Mouse (Mus musculus): ENCODE measurements at regions not wholly inside any gene's neighbourhood (a gene's known extent, or its start where the extent isn't known, plus 50 kb on each side); places are given as distances from the start of the nearest gene placed in this dataset.

GRCm38 (mm10) chr12:25947107-25947506 is 467.9 kb downstream of the Rnf144a start:
- ATAC-seq (ENCODE audit: low FRiP score), result no peak

GRCm38 (mm10) chr12:25946121-25946520 is 468.9 kb downstream of the Rnf144a start:
- no peaks in the 10 kb centered on the region for H3K27me3 ChIP-seq (replicated peaks)
- no peak overlapping the region for H3K4me2 ChIP-seq
- H3K9me3 ChIP-seq (replicated peaks), result no peaks in the 10 kb centered on the region
- H3K4me1 ChIP-seq, result no peaks in the 10 kb centered on the region
- no peaks in the 10 kb centered on the region for H3K36me3 ChIP-seq
- no peak overlapping the region for H3K4me3 ChIP-seq (replicated peaks)
- no peak overlapping the region for H3K9ac ChIP-seq (replicated peaks)
- WGBS, result 80% methylated on average over 3 of the region's 3 CpGs
- no peak overlapping the region for H3K27ac ChIP-seq (replicated peaks)
- no peak for ATAC-seq (ENCODE audit: low FRiP score)

More at GRCm38 (mm10) chr12:25947107-25947506, 467.9 kb downstream of the Rnf144a start:
- Histone ChIP-seq H3K4me1 (no peaks in the 10 kb centered on the region), H3K27me3 (replicated peaks) (no peaks in the 10 kb centered on the region), H3K36me3 (no peaks in the 10 kb centered on the region), H3K4me3 (replicated peaks) (no peak overlapping the region), H3K27ac (replicated peaks) (no peak overlapping the region), H3K4me2 (no peak overlapping the region), H3K9ac (replicated peaks) (no peak overlapping the region), H3K9me3 (replicated peaks) (no peaks in the 10 kb centered on the region)
- WGBS, result 88% methylated on average over 7 of the region's 7 CpGs

- Histone ChIP-seq H3K4me2 (no peak overlapping the region), H3K36me3 (no peaks in the 10 kb centered on the region)
Measured at GRCm38 (mm10) chr12:25938856-25939255, 476.2 kb downstream of the Rnf144a start.

GRCm38 (mm10) chr12:25934946-25935345 is 480.1 kb downstream of the Rnf144a start:
- H3K36me3 ChIP-seq, result no peaks in the 10 kb centered on the region
- no peaks in the 10 kb centered on the region for H3K27me3 ChIP-seq (replicated peaks)
- no peak overlapping the region for H3K9ac ChIP-seq (replicated peaks)
- H3K4me3 ChIP-seq (replicated peaks), result no peak overlapping the region
- no peaks in the 10 kb centered on the region for H3K9me3 ChIP-seq (replicated peaks)
- no peak overlapping the region for H3K27ac ChIP-seq (replicated peaks)
- no peaks in the 10 kb centered on the region for H3K4me1 ChIP-seq
- no peak for ATAC-seq (ENCODE audit: low FRiP score)
- 80% methylated on average over 5 of the region's 5 CpGs for WGBS
- H3K4me2 ChIP-seq, result no peak overlapping the region

More at GRCm38 (mm10) chr12:25938856-25939255, 476.2 kb downstream of the Rnf144a start:
- WGBS, result 68% methylated on average over 6 of the region's 6 CpGs
- no peaks in the 10 kb centered on the region for H3K4me1 ChIP-seq
- H3K9ac ChIP-seq (replicated peaks), result no peak overlapping the region
- no peaks in the 10 kb centered on the region for H3K9me3 ChIP-seq (replicated peaks)
- no peak overlapping the region for H3K27ac ChIP-seq (replicated peaks)
- ATAC-seq (ENCODE audit: low FRiP score), result no peak
- H3K27me3 ChIP-seq (replicated peaks), result no peaks in the 10 kb centered on the region
- H3K4me3 ChIP-seq (replicated peaks), result no peak overlapping the region

- H3K9me3 ChIP-seq (replicated peaks), result no peaks in the 10 kb centered on the region
- no peak overlapping the region for H3K4me2 ChIP-seq
- H3K27me3 ChIP-seq (replicated peaks), result no peaks in the 10 kb centered on the region
- no peaks in the 10 kb centered on the region for H3K36me3 ChIP-seq
- H3K9ac ChIP-seq (replicated peaks), result no peak overlapping the region
- WGBS, result 88% methylated on average over 3 of the region's 3 CpGs
- no peak for ATAC-seq (ENCODE audit: low FRiP score)
- H3K27ac ChIP-seq (replicated peaks), result no peak overlapping the region
- no peak overlapping the region for H3K4me3 ChIP-seq (replicated peaks)
- H3K4me1 ChIP-seq, result no peaks in the 10 kb centered on the region
Measured at GRCm38 (mm10) chr12:25934526-25934925, 480.5 kb downstream of the Rnf144a start.

- peak; percentile 66 for ATAC-seq (ENCODE audit: low FRiP score)
- peak overlapping the region; percentile 38; the same call in 1 of the 2 replicates for H3K27ac ChIP-seq (replicated peaks)
- 19% methylated on average over 5 of the region's 5 CpGs for WGBS
- peaks cover 13% of the 10 kb centered on the region for H3K4me1 ChIP-seq
- no peak overlapping the region for H3K4me2 ChIP-seq
- H3K36me3 ChIP-seq, result no peaks in the 10 kb centered on the region
- no peaks in the 10 kb centered on the region for H3K9me3 ChIP-seq (replicated peaks)
- no peak overlapping the region for H3K4me3 ChIP-seq (replicated peaks)
- no peaks in the 10 kb centered on the region for H3K27me3 ChIP-seq (replicated peaks)
- H3K9ac ChIP-seq (replicated peaks), result no peak overlapping the region
Measured at GRCm38 (mm10) chr12:25926367-25926766, 488.7 kb downstream of the Rnf144a start.

- Histone ChIP-seq H3K4me3 (replicated peaks) (no peak overlapping the region), H3K4me2 (no peak overlapping the region), H3K27me3 (replicated peaks) (no peaks in the 10 kb centered on the region), H3K9ac (replicated peaks) (no peak overlapping the region), H3K4me1 (peaks cover 13% of the 10 kb centered on the region), H3K9me3 (replicated peaks) (no peaks in the 10 kb centered on the region), H3K27ac (replicated peaks) (no peak overlapping the region), H3K36me3 (no peaks in the 10 kb centered on the region)
- WGBS, result 39% methylated on average over 9 of the region's 9 CpGs
- peak; percentile 45 for ATAC-seq (ENCODE audit: low FRiP score)
Measured at GRCm38 (mm10) chr12:25924526-25924925, 490.5 kb downstream of the Rnf144a start.

- no peaks in the 10 kb centered on the region for H3K27me3 ChIP-seq (replicated peaks)
- WGBS, result 92% methylated on average over 1 of the region's 1 CpGs
- ATAC-seq (ENCODE audit: low FRiP score), result no peak
- H3K4me2 ChIP-seq, result no peak overlapping the region
- no peak overlapping the region for H3K4me3 ChIP-seq (replicated peaks)
- H3K36me3 ChIP-seq, result no peaks in the 10 kb centered on the region
- no peak overlapping the region for H3K27ac ChIP-seq (replicated peaks)
- no peak overlapping the region for H3K9ac ChIP-seq (replicated peaks)
- H3K4me1 ChIP-seq, result peaks cover 13% of the 10 kb centered on the region
- H3K9me3 ChIP-seq (replicated peaks), result no peaks in the 10 kb centered on the region
Measured at GRCm38 (mm10) chr12:25923772-25924171, 491.3 kb downstream of the Rnf144a start.

GRCm38 (mm10) chr12:25905614-25906013 is 509.4 kb downstream of the Rnf144a start:
- no peak overlapping the region for H3K4me3 ChIP-seq (replicated peaks)
- H3K27ac ChIP-seq (replicated peaks), result no peak overlapping the region
- H3K27me3 ChIP-seq (replicated peaks), result no peaks in the 10 kb centered on the region
- no peaks in the 10 kb centered on the region for H3K9me3 ChIP-seq (replicated peaks)
- H3K36me3 ChIP-seq, result no peaks in the 10 kb centered on the region
- no peak overlapping the region for H3K4me2 ChIP-seq
- WGBS, result 83% methylated on average over 1 of the region's 1 CpGs
- no peaks in the 10 kb centered on the region for H3K4me1 ChIP-seq
- no peak overlapping the region for H3K9ac ChIP-seq (replicated peaks)
- no peak for ATAC-seq (ENCODE audit: low FRiP score)

GRCm38 (mm10) chr12:25896543-25896942 is 518.5 kb downstream of the Rnf144a start:
- ATAC-seq (ENCODE audit: low FRiP score), result no peak
- Histone ChIP-seq H3K27me3 (replicated peaks) (no peaks in the 10 kb centered on the region), H3K27ac (replicated peaks) (no peak overlapping the region), H3K4me2 (no peak overlapping the region), H3K4me3 (replicated peaks) (no peak overlapping the region), H3K9me3 (replicated peaks) (no peaks in the 10 kb centered on the region), H3K36me3 (no peaks in the 10 kb centered on the region), H3K9ac (replicated peaks) (no peak overlapping the region), H3K4me1 (no peaks in the 10 kb centered on the region)
- WGBS, result 50% methylated on average over 3 of the region's 3 CpGs

GRCm38 (mm10) chr12:25895691-25896090 is 519.4 kb downstream of the Rnf144a start:
- Histone ChIP-seq H3K36me3 (no peaks in the 10 kb centered on the region), H3K9ac (replicated peaks) (no peak overlapping the region), H3K9me3 (replicated peaks) (no peaks in the 10 kb centered on the region), H3K27ac (replicated peaks) (no peak overlapping the region), H3K4me2 (no peak overlapping the region), H3K4me1 (no peaks in the 10 kb centered on the region), H3K4me3 (replicated peaks) (no peak overlapping the region), H3K27me3 (replicated peaks) (no peaks in the 10 kb centered on the region)
- no peak for ATAC-seq (ENCODE audit: low FRiP score)
- WGBS, result 63% methylated on average over 1 of the region's 1 CpGs

- no peak overlapping the region for H3K9ac ChIP-seq (replicated peaks)
- ATAC-seq (ENCODE audit: low FRiP score), result no peak
- no peaks in the 10 kb centered on the region for H3K27me3 ChIP-seq (replicated peaks)
- H3K4me3 ChIP-seq (replicated peaks), result no peak overlapping the region
- no peak overlapping the region for H3K4me2 ChIP-seq
- 43% methylated on average over 4 of the region's 4 CpGs for WGBS
- H3K27ac ChIP-seq (replicated peaks), result no peak overlapping the region
- H3K4me1 ChIP-seq, result no peaks in the 10 kb centered on the region
- no peaks in the 10 kb centered on the region for H3K36me3 ChIP-seq
- no peaks in the 10 kb centered on the region for H3K9me3 ChIP-seq (replicated peaks)
Measured at GRCm38 (mm10) chr12:25891391-25892167, 523.5 kb downstream of the Rnf144a start.
